Mouse (Mus musculus): ENCODE measurements at regions not wholly inside any gene's neighbourhood (a gene's known extent, or its start where the extent isn't known, plus 50 kb on each side); places are given as distances from the start of the nearest gene placed in this dataset.

DNA sequence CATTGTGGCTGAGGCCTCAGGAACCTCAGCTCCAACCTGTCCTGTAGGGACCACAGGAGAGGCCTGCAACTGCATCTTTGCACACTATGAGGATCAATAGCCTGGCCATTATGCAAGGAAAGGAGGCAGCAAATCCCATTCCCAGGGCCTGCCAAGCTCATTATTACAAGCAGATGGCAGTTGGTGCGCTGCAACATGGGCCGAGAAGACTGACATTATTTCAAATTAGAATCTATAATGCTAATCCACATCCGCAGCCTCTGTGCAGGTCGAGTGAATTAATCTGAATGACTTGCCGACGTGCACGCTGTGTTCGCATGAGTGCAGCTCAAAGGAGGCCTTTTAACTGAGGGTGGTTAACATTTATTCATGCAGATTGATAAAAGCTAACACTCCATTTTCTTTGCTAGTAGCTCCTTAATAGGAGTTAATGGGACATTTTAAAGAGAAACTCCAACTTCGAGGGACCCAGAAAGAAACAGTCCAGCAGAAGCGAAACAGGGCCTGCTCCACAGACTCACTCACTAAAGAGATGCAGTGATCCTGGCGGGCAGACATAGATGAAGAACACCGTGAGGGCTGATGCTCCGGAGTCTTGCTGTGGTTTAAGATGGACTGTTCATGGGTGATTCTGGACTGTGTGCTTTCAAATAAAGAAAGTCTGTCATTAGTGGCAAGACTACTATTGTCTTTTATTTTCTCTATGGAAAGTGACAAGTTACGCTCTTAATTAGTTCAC is 404.9 kb downstream of the Irx1 start:
- Histone ChIP-seq H3K27me3 (ENCODE audit: control insufficient read depth, insufficient read depth, low read length) (no peaks in the 10 kb centered on the region), H3K79me2 (replicated peaks; ENCODE audit: control insufficient read depth, insufficient read depth, low read length) (no peaks in the 10 kb centered on the region), H3K9ac (ENCODE audit: low read depth, low read length) (no peak overlapping the region), H3K27ac (no peak overlapping the region), H3K4me3 (no peak overlapping the region), H3K36me3 (ENCODE audit: control insufficient read depth, insufficient read depth, low read length) (no peaks in the 10 kb centered on the region), H3K4me1 (ENCODE audit: control insufficient read depth, insufficient read depth, low read length) (no peaks in the 10 kb centered on the region)
- intact Hi-C loops (cut with DNase I), result no loop called here
- DNase-seq, result no peak
- WGBS, result 88% methylated on average over 14 of the region's 14 CpGs
- TF ChIP-seq CTCF (IDR thresholded peaks at IDR 0.05), result no peak
- no peak for TF ChIP-seq EP300 (IDR thresholded peaks at IDR 0.05; ENCODE audit: insufficient read depth, low read depth, low read length)
- TF ChIP-seq POLR2A (IDR thresholded peaks at IDR 0.05; ENCODE audit: insufficient read depth, low read depth, low read length), result no peak

DNA sequence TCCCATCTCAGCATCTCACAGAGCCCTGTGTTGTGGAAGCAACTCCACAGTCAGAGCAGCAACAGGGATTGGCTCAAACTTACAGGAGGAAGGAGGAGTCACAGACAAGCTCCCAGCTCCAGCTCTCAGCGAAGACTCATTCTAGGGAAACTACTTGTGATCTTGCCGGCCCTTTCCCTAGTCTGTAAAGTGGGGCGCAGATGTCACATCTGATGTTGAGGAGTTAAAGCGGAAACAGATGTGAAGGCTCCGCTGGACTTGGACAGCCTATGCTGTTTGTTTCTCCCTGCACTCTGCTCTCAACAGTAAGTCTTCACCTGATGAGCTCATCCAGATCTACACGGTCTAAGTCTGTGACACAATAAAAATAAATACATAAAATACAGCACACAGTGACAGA is 408.1 kb downstream of the Irx1 start:
- no peak for DNase-seq
- no peaks in the 10 kb centered on the region for H3K36me3 ChIP-seq (ENCODE audit: control insufficient read depth, insufficient read depth, low read length)
- no peaks in the 10 kb centered on the region for H3K79me2 ChIP-seq (replicated peaks; ENCODE audit: control insufficient read depth, insufficient read depth, low read length)
- H3K27me3 ChIP-seq (ENCODE audit: control insufficient read depth, insufficient read depth, low read length), result no peaks in the 10 kb centered on the region
- WGBS, result 77% methylated on average over 6 of the region's 6 CpGs
- intact Hi-C loops (cut with DNase I), result no loop called here
- H3K4me1 ChIP-seq (ENCODE audit: control insufficient read depth, insufficient read depth, low read length), result no peaks in the 10 kb centered on the region
- H3K4me3 ChIP-seq, result no peak overlapping the region
- no peak for TF ChIP-seq POLR2A (IDR thresholded peaks at IDR 0.05; ENCODE audit: insufficient read depth, low read depth, low read length)
- TF ChIP-seq EP300 (IDR thresholded peaks at IDR 0.05; ENCODE audit: insufficient read depth, low read depth, low read length), result no peak
- TF ChIP-seq CTCF (IDR thresholded peaks at IDR 0.05), result no peak
- no peak overlapping the region for H3K9ac ChIP-seq (ENCODE audit: low read depth, low read length)
- no peak overlapping the region for H3K27ac ChIP-seq

DNA sequence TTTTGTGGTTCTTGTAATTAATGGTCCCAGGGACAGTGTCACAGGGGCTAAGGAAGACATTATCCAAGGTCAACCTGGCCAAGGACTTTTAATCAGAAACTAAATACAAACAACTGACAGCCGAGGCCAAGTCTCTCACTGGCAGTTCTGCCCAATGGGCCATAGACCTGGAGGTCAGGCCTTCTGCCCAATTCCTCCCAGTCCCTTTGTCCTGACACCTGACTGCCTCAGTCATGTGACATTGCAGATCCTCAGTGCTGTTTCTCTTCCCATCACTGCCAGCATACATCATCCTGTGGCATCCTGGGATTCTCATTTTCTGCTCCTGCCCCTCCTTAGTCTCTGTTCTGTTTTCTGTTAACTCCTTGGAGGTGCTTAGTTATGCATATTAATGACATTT is 413.4 kb downstream of the Irx1 start:
- intact Hi-C loops (cut with DNase I), result no loop called here
- 37% methylated on average over 1 of the region's 1 CpGs for WGBS
- Histone ChIP-seq H3K36me3 (ENCODE audit: control insufficient read depth, insufficient read depth, low read length) (no peaks in the 10 kb centered on the region), H3K27me3 (ENCODE audit: control insufficient read depth, insufficient read depth, low read length) (no peaks in the 10 kb centered on the region), H3K4me1 (ENCODE audit: control insufficient read depth, insufficient read depth, low read length) (no peaks in the 10 kb centered on the region), H3K27ac (no peak overlapping the region), H3K4me3 (no peak overlapping the region), H3K9ac (ENCODE audit: low read depth, low read length) (no peak overlapping the region), H3K79me2 (replicated peaks; ENCODE audit: control insufficient read depth, insufficient read depth, low read length) (no peaks in the 10 kb centered on the region)
- no peak for TF ChIP-seq CTCF (IDR thresholded peaks at IDR 0.05)
- DNase-seq, result no peak

DNA sequence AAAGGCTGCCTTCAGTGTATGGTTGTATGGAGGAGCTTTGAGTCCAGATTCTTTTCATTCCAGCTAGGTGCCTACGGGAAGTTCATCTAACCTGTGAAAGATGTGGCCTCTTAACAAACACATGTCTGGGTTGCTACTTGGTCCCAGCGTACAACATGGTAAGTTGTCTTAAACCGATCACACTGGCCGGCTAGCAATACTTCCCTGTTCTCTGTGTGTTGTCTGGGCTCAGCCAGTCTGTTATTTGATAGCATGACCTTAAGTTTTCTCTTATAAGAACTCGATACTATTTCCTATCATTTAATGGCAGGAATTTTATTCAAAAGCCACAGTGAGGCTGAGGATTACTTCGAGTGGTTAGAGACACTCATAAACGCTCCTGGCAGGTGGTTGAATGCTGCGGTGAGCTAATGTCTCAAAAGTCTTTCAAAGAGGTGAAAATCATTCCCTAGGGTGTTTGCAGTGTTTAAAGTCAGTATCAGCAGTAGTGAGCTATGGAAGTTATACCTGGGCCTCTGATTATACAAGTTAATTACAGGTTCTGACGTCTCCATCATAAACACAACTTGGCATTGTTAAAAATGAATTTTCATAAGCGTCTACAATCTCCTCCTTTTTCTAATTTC is 414.2 kb downstream of the Irx1 start:
- H3K27me3 ChIP-seq (ENCODE audit: control insufficient read depth, insufficient read depth, low read length), result no peaks in the 10 kb centered on the region
- no peak for DNase-seq
- H3K4me3 ChIP-seq, result no peak overlapping the region
- H3K27ac ChIP-seq, result no peak overlapping the region
- no peaks in the 10 kb centered on the region for H3K79me2 ChIP-seq (replicated peaks; ENCODE audit: control insufficient read depth, insufficient read depth, low read length)
- no peak overlapping the region for H3K9ac ChIP-seq (ENCODE audit: low read depth, low read length)
- no peak for TF ChIP-seq POLR2A (IDR thresholded peaks at IDR 0.05; ENCODE audit: insufficient read depth, low read depth, low read length)
- TF ChIP-seq EP300 (IDR thresholded peaks at IDR 0.05; ENCODE audit: insufficient read depth, low read depth, low read length), result no peak
- TF ChIP-seq CTCF (IDR thresholded peaks at IDR 0.05), result no peak
- H3K36me3 ChIP-seq (ENCODE audit: control insufficient read depth, insufficient read depth, low read length), result no peaks in the 10 kb centered on the region
- H3K4me1 ChIP-seq (ENCODE audit: control insufficient read depth, insufficient read depth, low read length), result no peaks in the 10 kb centered on the region
- 77% methylated on average over 10 of the region's 10 CpGs for WGBS
- intact Hi-C loops (cut with DNase I), result no loop called here

DNA sequence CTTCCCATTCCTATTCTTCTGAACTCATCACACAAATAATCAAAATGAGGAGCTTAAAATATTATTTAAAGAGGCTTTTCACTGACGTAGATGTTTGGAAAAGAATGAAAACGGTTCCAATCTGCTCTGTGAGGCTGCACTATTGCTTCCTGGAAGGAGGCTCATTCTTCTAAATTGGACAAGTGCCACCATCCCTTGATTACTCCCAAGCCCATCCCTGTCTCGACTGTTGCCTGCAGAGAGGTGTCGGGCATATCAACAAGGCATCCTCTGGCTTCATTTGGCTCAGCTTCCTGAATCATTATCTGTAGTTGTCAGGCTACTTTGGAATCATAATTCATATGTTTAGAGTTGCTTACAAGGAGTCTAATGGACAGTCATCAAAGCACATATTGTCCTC is 425.3 kb downstream of the Irx1 start:
- H3K27me3 ChIP-seq (ENCODE audit: control insufficient read depth, insufficient read depth, low read length), result no peaks in the 10 kb centered on the region; the same call in 1 of the 2 replicates
- H3K36me3 ChIP-seq (ENCODE audit: control insufficient read depth, insufficient read depth, low read length), result no peaks in the 10 kb centered on the region
- no peak overlapping the region for H3K9ac ChIP-seq (ENCODE audit: low read depth, low read length)
- no peaks in the 10 kb centered on the region for H3K4me1 ChIP-seq (ENCODE audit: control insufficient read depth, insufficient read depth, low read length)
- H3K4me3 ChIP-seq, result no peak overlapping the region
- 23% methylated on average over 4 of the region's 4 CpGs for WGBS
- H3K79me2 ChIP-seq (replicated peaks; ENCODE audit: control insufficient read depth, insufficient read depth, low read length), result no peaks in the 10 kb centered on the region
- no peak for DNase-seq
- no peak for TF ChIP-seq CTCF (IDR thresholded peaks at IDR 0.05)
- TF ChIP-seq EP300 (IDR thresholded peaks at IDR 0.05; ENCODE audit: insufficient read depth, low read depth, low read length), result no peak
- TF ChIP-seq POLR2A (IDR thresholded peaks at IDR 0.05; ENCODE audit: insufficient read depth, low read depth, low read length), result no peak
- no peak overlapping the region for H3K27ac ChIP-seq
- intact Hi-C loops (cut with DNase I), result no loop called here

DNA sequence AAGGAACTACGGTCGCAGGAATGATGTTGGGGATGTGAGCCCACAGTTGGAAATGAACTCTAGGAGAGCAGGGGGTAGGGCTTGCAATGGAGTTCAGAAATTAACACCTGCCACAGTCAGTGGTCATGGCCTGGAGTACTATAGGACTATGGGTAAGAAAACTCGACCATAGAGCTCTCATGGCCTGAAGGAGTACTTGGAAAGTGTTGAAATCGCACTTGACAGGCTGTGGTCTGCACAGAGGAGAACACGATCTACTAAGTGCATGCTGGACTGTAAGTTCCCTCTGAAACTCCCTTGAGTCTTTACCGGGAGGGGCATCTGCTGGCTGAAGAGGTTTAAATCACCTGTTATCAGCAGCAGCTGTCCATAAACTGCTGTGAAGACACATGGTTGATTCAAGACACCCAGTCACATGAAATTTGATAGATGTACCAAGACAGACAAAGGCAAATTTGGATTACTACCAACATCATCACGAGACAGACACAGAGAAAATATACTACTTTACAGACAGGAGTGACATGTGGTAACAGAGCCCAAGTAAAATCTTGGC is 430.6 kb downstream of the Irx1 start:
- H3K9ac ChIP-seq (ENCODE audit: low read depth, low read length), result no peak overlapping the region
- WGBS, result 63% methylated on average over 7 of the region's 7 CpGs
- no peaks in the 10 kb centered on the region for H3K36me3 ChIP-seq (ENCODE audit: control insufficient read depth, insufficient read depth, low read length)
- no peak for DNase-seq
- no peaks in the 10 kb centered on the region for H3K4me1 ChIP-seq (ENCODE audit: control insufficient read depth, insufficient read depth, low read length)
- no peak overlapping the region for H3K4me3 ChIP-seq
- no peak for TF ChIP-seq CTCF (IDR thresholded peaks at IDR 0.05)
- no peak for TF ChIP-seq EP300 (IDR thresholded peaks at IDR 0.05; ENCODE audit: insufficient read depth, low read depth, low read length)
- TF ChIP-seq POLR2A (IDR thresholded peaks at IDR 0.05; ENCODE audit: insufficient read depth, low read depth, low read length), result no peak
- intact Hi-C loops (cut with DNase I), result no loop called here
- H3K79me2 ChIP-seq (replicated peaks; ENCODE audit: control insufficient read depth, insufficient read depth, low read length), result no peaks in the 10 kb centered on the region
- H3K27me3 ChIP-seq (ENCODE audit: control insufficient read depth, insufficient read depth, low read length), result no peaks in the 10 kb centered on the region
- no peak overlapping the region for H3K27ac ChIP-seq

All from heart, adult 2 months (tissue).